In genomic region chr11:68890625-68891024, GRCm38 (mm10) we compare ENCODE assay signal across 21 mouse cellular contexts. TPM values are rescaled to one million over a fixed set of nuclear protein-coding genes. Genes with fewer than 3 reads are reported as not detected.
A peak's percentile ranks its signal among the peaks of the same experiment; 100 is the strongest.
DNase-seq lines count a peak whose midpoint lies in the region; ATAC-seq and TF ChIP-seq lines count a peak whose summit lies in the region.
"Had no signal": no experiment of that assay in that cellular context is flagged by ENCODE, and none has a peak within 500 bp of the region (broad histone marks: within the 10 kb centered on the region; RNA-seq: fewer than 3 reads in every experiment).

No protein-coding gene starts in this region.

- H3K27me3 ChIP-seq in embryonic facial prominence, embryonic 14.5 days (replicated peaks; ENCODE audit: control insufficient read depth, insufficient read depth, low read length): no peaks in the 10 kb centered on the region
- no peaks in the 10 kb centered on the region for H3K27me3 ChIP-seq in embryonic facial prominence, embryonic 10.5 days (replicated peaks; ENCODE audit: low read depth, poor library complexity, severe bottlenecking)
- no peaks in the 10 kb centered on the region for H3K27me3 ChIP-seq in kidney, adult 2 months (replicated peaks; ENCODE audit: control insufficient read depth, insufficient read depth, low read length)
- H3K27me3 ChIP-seq in kidney, embryonic 15.5 days: no peaks in the 10 kb centered on the region
- no peaks in the 10 kb centered on the region for H3K27me3 ChIP-seq in lung, embryonic 14.5 days (ENCODE audit: insufficient read depth, low read length)
- H3K27me3 ChIP-seq: embryonic facial prominence, embryonic 13.5 days; hindbrain, embryonic 15.5 days had no signal

- ATAC-seq in embryonic facial prominence, embryonic 14.5 days (ENCODE audit: low read depth): no peak
- ATAC-seq in kidney, embryonic 15.5 days (replicated peaks; ENCODE audit: low FRiP score): no peak
- no peak for ATAC-seq in lung, embryonic 14.5 days (ENCODE audit: insufficient read depth)
- ATAC-seq: forebrain, embryonic 14.5 days; inflammation-experienced regulatory T-cells, adult 6 months had no signal

- H3K9me3 ChIP-seq in embryonic facial prominence, embryonic 14.5 days (ENCODE audit: control insufficient read depth, low read length): no peaks in the 10 kb centered on the region
- H3K9me3 ChIP-seq in embryonic facial prominence, embryonic 10.5 days: no peaks in the 10 kb centered on the region
- no peaks in the 10 kb centered on the region for H3K9me3 ChIP-seq in kidney, embryonic 15.5 days (replicated peaks)
- no peaks in the 10 kb centered on the region for H3K9me3 ChIP-seq in lung, embryonic 14.5 days (ENCODE audit: low read depth, low read length)
- H3K9me3 ChIP-seq: embryonic facial prominence, embryonic 13.5 days; forebrain, embryonic 10.5 days; hindbrain, embryonic 10.5 days; hindbrain, embryonic 15.5 days had no signal

- WGBS in embryonic facial prominence, embryonic 14.5 days: 39% methylated on average over 2 of the region's 2 CpGs
- 49% methylated on average over 2 of the region's 2 CpGs for WGBS in embryonic facial prominence, embryonic 10.5 days
- WGBS in kidney, adult 2 months: 15% methylated on average over 2 of the region's 2 CpGs
- 43% methylated on average over 2 of the region's 2 CpGs for WGBS in kidney, embryonic 15.5 days
- WGBS in lung, embryonic 14.5 days: 21% methylated on average over 2 of the region's 2 CpGs

- no peak overlapping the region for H3K27ac ChIP-seq in embryonic facial prominence, embryonic 14.5 days (replicated peaks; ENCODE audit: low read depth, low read length)
- H3K27ac ChIP-seq in embryonic facial prominence, embryonic 10.5 days (replicated peaks): no peak overlapping the region
- H3K27ac ChIP-seq in kidney, adult 2 months (ENCODE audit: insufficient read depth, low read depth, low read length): no peak overlapping the region
- H3K27ac ChIP-seq in kidney, embryonic 15.5 days: no peak overlapping the region
- H3K27ac ChIP-seq in lung, embryonic 14.5 days (ENCODE audit: low read depth): no peak overlapping the region
- H3K27ac ChIP-seq: embryonic facial prominence, embryonic 13.5 days; forebrain, embryonic 10.5 days; gastrocnemius, adult 2 months; hindbrain, embryonic 10.5 days; hindbrain, embryonic 15.5 days had no signal

- no peak for TF ChIP-seq POLR2A in kidney, adult 2 months (IDR thresholded peaks at IDR 0.05; ENCODE audit: low read depth, low read length)

- no peak for TF ChIP-seq CTCF in kidney, adult 2 months (conservative IDR thresholded peaks at IDR 0.05; ENCODE audit: insufficient read depth, insufficient read length, low read depth, low read length)
- TF ChIP-seq CTCF in lung, embryonic 14.5 days (IDR thresholded peaks at IDR 0.05; ENCODE audit: low read depth): no peak

- H3K9ac ChIP-seq in embryonic facial prominence, embryonic 14.5 days (ENCODE audit: low read depth, low read length): no peak overlapping the region
- H3K9ac ChIP-seq in kidney, embryonic 15.5 days: no peak overlapping the region
- no peak overlapping the region for H3K9ac ChIP-seq in lung, embryonic 14.5 days
- H3K9ac ChIP-seq: embryonic facial prominence, embryonic 13.5 days; hindbrain, embryonic 15.5 days had no signal

- H3K36me3 ChIP-seq in embryonic facial prominence, embryonic 14.5 days (ENCODE audit: control insufficient read depth, insufficient read depth, low read length): no peaks in the 10 kb centered on the region
- no peaks in the 10 kb centered on the region for H3K36me3 ChIP-seq in embryonic facial prominence, embryonic 10.5 days (replicated peaks)
- no peaks in the 10 kb centered on the region for H3K36me3 ChIP-seq in kidney, adult 2 months (ENCODE audit: control insufficient read depth, insufficient read depth, low read length)
- H3K36me3 ChIP-seq in kidney, embryonic 15.5 days: no peaks in the 10 kb centered on the region
- no peaks in the 10 kb centered on the region for H3K36me3 ChIP-seq in lung, embryonic 14.5 days (ENCODE audit: insufficient read depth)
- H3K36me3 ChIP-seq: embryonic facial prominence, embryonic 13.5 days; forebrain, embryonic 10.5 days; hindbrain, embryonic 10.5 days; hindbrain, embryonic 15.5 days had no signal

- H3K4me2 ChIP-seq in embryonic facial prominence, embryonic 14.5 days (ENCODE audit: low read depth, low read length): no peak overlapping the region
- H3K4me2 ChIP-seq in kidney, embryonic 15.5 days: no peak overlapping the region
- no peak overlapping the region for H3K4me2 ChIP-seq in lung, embryonic 14.5 days
- H3K4me2 ChIP-seq: embryonic facial prominence, embryonic 13.5 days; hindbrain, embryonic 15.5 days had no signal

- peak; percentile 38 for DNase-seq in embryonic facial prominence, embryonic 14.5 days (ENCODE audit: low spot score)
- no peak for DNase-seq in embryonic facial prominence, embryonic 10.5 days (ENCODE audit: low spot score)
- peak; percentile 28 for DNase-seq in kidney, adult 2 months
- peak; percentile 33 for DNase-seq in lung, embryonic 14.5 days
- DNase-seq in lung, postnatal 36 days: no peak
- peak; percentile 45 for DNase-seq in 3T3-L1 (ENCODE audit: low read depth, low spot score)
- no peak for DNase-seq in right cerebral cortex, postnatal 10 days (ENCODE audit: low spot score in 2 of 2)
- DNase-seq: adrenal gland, adult 8-10 months; cerebellum, adult 8-10 months; cerebellum, postnatal 25 days; gastrocnemius, adult 2 months; gastrocnemius, postnatal 25 days; heart, postnatal 10 days had no signal

- no peak overlapping the region for H3K4me3 ChIP-seq in embryonic facial prominence, embryonic 14.5 days (ENCODE audit: low read depth, low read length)
- no peak overlapping the region for H3K4me3 ChIP-seq in embryonic facial prominence, embryonic 10.5 days
- H3K4me3 ChIP-seq in kidney, adult 2 months (ENCODE audit: insufficient read depth, low read depth, low read length): no peak overlapping the region
- H3K4me3 ChIP-seq in kidney, embryonic 15.5 days (replicated peaks): no peak overlapping the region
- no peak overlapping the region for H3K4me3 ChIP-seq in lung, embryonic 14.5 days (ENCODE audit: low read depth, low read length)
- H3K4me3 ChIP-seq: embryonic facial prominence, embryonic 13.5 days; forebrain, embryonic 10.5 days; gastrocnemius, adult 2 months; hindbrain, embryonic 10.5 days; hindbrain, embryonic 15.5 days had no signal

- no peaks in the 10 kb centered on the region for H3K4me1 ChIP-seq in embryonic facial prominence, embryonic 14.5 days (ENCODE audit: control insufficient read depth, insufficient read depth, low read length)
- peaks cover 14% of the 10 kb centered on the region for H3K4me1 ChIP-seq in embryonic facial prominence, embryonic 10.5 days
- no peaks in the 10 kb centered on the region for H3K4me1 ChIP-seq in kidney, adult 2 months (ENCODE audit: control insufficient read depth, insufficient read depth, low read length)
- 0 out of 2 replicates have a peak, but pooled peaks cover 9% of the 10 kb centered on the region for H3K4me1 ChIP-seq in kidney, embryonic 15.5 days
- 0 out of 2 replicates have a peak, but pooled peaks cover 3% of the 10 kb centered on the region for H3K4me1 ChIP-seq in lung, embryonic 14.5 days (ENCODE audit: insufficient read depth)
- H3K4me1 ChIP-seq: embryonic facial prominence, embryonic 13.5 days; hindbrain, embryonic 15.5 days had no signal

RNA-seq across cellular contexts. Expression of gene Rnf222, which starts 2.3 kb away (rescaled TPM):
- polyA plus RNA-seq in embryonic facial prominence, embryonic 14.5 days (2014; fragmentation: Nextera tagmentation; extraction: Ambion mirVana): 0.17 and 0.45 TPM in 2 replicates
- polyA plus RNA-seq in embryonic facial prominence, embryonic 10.5 days (2016; fragmentation: Nextera tagmentation; extraction: Ambion mirVana): not detected in 2 replicates
- 0.07 and 0.13 TPM in 2 replicates for polyA plus RNA-seq in kidney, adult 2 months (2012; rRNA removed)
- 0.18 and 0.27 TPM in 2 replicates for polyA plus RNA-seq in kidney, embryonic 15.5 days (2015; fragmentation: Nextera tagmentation; extraction: Ambion mirVana)
- 0.07 and 0.11 TPM in 2 replicates for polyA plus RNA-seq in lung, embryonic 14.5 days (2014; fragmentation: Nextera tagmentation; extraction: Ambion mirVana)
- polyA plus RNA-seq: forebrain, embryonic 14.5 days; heart, embryonic 14.5 days; hindbrain, embryonic 15.5 days; inflammation-experienced regulatory T-cells, adult 6 months had no signal

RNA-seq across cellular contexts. Expression of gene Rpl26, which starts 10.8 kb away (rescaled TPM):
- polyA plus RNA-seq in embryonic facial prominence, embryonic 14.5 days (2014; fragmentation: Nextera tagmentation; extraction: Ambion mirVana): 1,088 and 1,233 TPM in 2 replicates
- polyA plus RNA-seq in embryonic facial prominence, embryonic 10.5 days (2016; fragmentation: Nextera tagmentation; extraction: Ambion mirVana): 1,085 and 1,128 TPM in 2 replicates
- polyA plus RNA-seq in kidney, adult 2 months (2012; rRNA removed): 1,040 and 1,128 TPM in 2 replicates
- 1,042 and 1,119 TPM in 2 replicates for polyA plus RNA-seq in kidney, embryonic 15.5 days (2015; fragmentation: Nextera tagmentation; extraction: Ambion mirVana)
- 1,103 and 1,167 TPM in 2 replicates for polyA plus RNA-seq in lung, embryonic 14.5 days (2014; fragmentation: Nextera tagmentation; extraction: Ambion mirVana)

RNA-seq across cellular contexts. Expression of gene Ndel1, which starts 19.0 kb away (rescaled TPM):
- polyA plus RNA-seq in embryonic facial prominence, embryonic 14.5 days (2014; fragmentation: Nextera tagmentation; extraction: Ambion mirVana): 90.0 and 95.4 TPM in 2 replicates
- polyA plus RNA-seq in embryonic facial prominence, embryonic 10.5 days (2016; fragmentation: Nextera tagmentation; extraction: Ambion mirVana): 56.5 and 57.4 TPM in 2 replicates
- polyA plus RNA-seq in kidney, adult 2 months (2012; rRNA removed): 88.9 and 104 TPM in 2 replicates
- polyA plus RNA-seq in kidney, embryonic 15.5 days (2015; fragmentation: Nextera tagmentation; extraction: Ambion mirVana): 87.3 and 87.5 TPM in 2 replicates
- polyA plus RNA-seq in lung, embryonic 14.5 days (2014; fragmentation: Nextera tagmentation; extraction: Ambion mirVana): 63.1 and 67.6 TPM in 2 replicates

RNA-seq across cellular contexts. Expression of gene Odf4, which starts 36.3 kb away (rescaled TPM):
- polyA plus RNA-seq in embryonic facial prominence, embryonic 14.5 days (2014; fragmentation: Nextera tagmentation; extraction: Ambion mirVana): not detected in 2 replicates
- polyA plus RNA-seq in embryonic facial prominence, embryonic 10.5 days (2016; fragmentation: Nextera tagmentation; extraction: Ambion mirVana): not detected in 2 replicates
- polyA plus RNA-seq in kidney, adult 2 months (2012; rRNA removed): 0.33 and 0.46 TPM in 2 replicates
- polyA plus RNA-seq in kidney, embryonic 15.5 days (2015; fragmentation: Nextera tagmentation; extraction: Ambion mirVana): not detected in 2 replicates
- polyA plus RNA-seq in lung, embryonic 14.5 days (2014; fragmentation: Nextera tagmentation; extraction: Ambion mirVana): not detected in 2 replicates
- polyA plus RNA-seq: embryonic facial prominence, embryonic 13.5 days; forebrain, embryonic 10.5 days; forebrain, embryonic 14.5 days; heart, embryonic 14.5 days; hindbrain, embryonic 10.5 days; inflammation-experienced regulatory T-cells, adult 6 months had no signal

Comparison
In these comparisons a context has a peak if more than half of its experiments do, and no peak if none do; other contexts are left out.
1. DNase-seq: peak in embryonic facial prominence, embryonic 14.5 days (single experiment), kidney, adult 2 months (single experiment), lung, embryonic 14.5 days (single experiment) and 3T3-L1 (single experiment); none in embryonic facial prominence, embryonic 10.5 days (single experiment), lung, postnatal 36 days (single experiment) and right cerebral cortex, postnatal 10 days (0 of 2).